Comparison of ENCODE assay signal across 17 mouse cellular contexts in genomic region chr12:12232097-12232496, GRCm38 (mm10). TPM values are rescaled to one million over a fixed set of nuclear protein-coding genes. Genes with fewer than 3 reads are reported as not detected.
"Had no signal": no experiment of that assay in that cellular context is flagged by ENCODE, and none has a peak within 500 bp of the region (broad histone marks: within the 10 kb centered on the region; RNA-seq: fewer than 3 reads in every experiment).

No protein-coding gene starts in this region.

- H3K4me3 ChIP-seq: midbrain, embryonic 10.5 days; midbrain, embryonic 13.5 days; myocyte; neural tube, embryonic 13.5 days; neural tube, embryonic 15.5 days; stomach, embryonic 15.5 days had no signal

- H3K4me1 ChIP-seq: neural tube, embryonic 15.5 days; stomach, embryonic 15.5 days had no signal

- DNase-seq: lung, adult 18-20 months; lung, embryonic 14.5 days; lung, postnatal 10 days; lung, postnatal 4 days; retina, postnatal 1 day; right cerebral cortex, adult 18-20 months; right cerebral cortex, postnatal 14 days; thymus, adult 2 months; thymus, postnatal 25 days; thymus, postnatal 4 days had no signal

- H3K27ac ChIP-seq: midbrain, embryonic 10.5 days; midbrain, embryonic 13.5 days; neural tube, embryonic 13.5 days; neural tube, embryonic 15.5 days; stomach, embryonic 15.5 days; stomach, postnatal 0 days had no signal

RNA-seq across cellular contexts. Expression of gene Fam49a, which starts 29.8 kb away (rescaled TPM):
- polyA plus RNA-seq: myocyte had no signal
